8 mouse cellular contexts compared by ENCODE assay signal in genomic region chr15:99449751-99450280, GRCm38 (mm10). TPM values are rescaled to one million over a fixed set of nuclear protein-coding genes. Genes with fewer than 3 reads are reported as not detected.
DNase-seq lines count a peak whose midpoint lies in the region; ATAC-seq lines count a peak whose summit lies in the region.

No protein-coding gene starts in this region.

- no peak for ATAC-seq in lung, embryonic 15.5 days (ENCODE audit: borderline replicate concordance, extremely low read depth, low FRiP score, low TSS enrichment)
- ATAC-seq in heart, embryonic 14.5 days (ENCODE audit: insufficient number of reproducible peaks, insufficient read depth, low FRiP score, low read depth) = no peak
- peak; percentile 61 for ATAC-seq in megakaryocyte progenitor cell, adult 5-6 weeks (replicated peaks; ENCODE audit: poor library complexity)
- no peak for ATAC-seq in monocyte, adult 5-6 weeks (replicated peaks; ENCODE audit: insufficient number of reproducible peaks, low FRiP score, low TSS enrichment, poor library complexity, severe bottlenecking)

- peak; percentile 53 to 62 for DNase-seq in adrenal gland, postnatal 36 days
- DNase-seq in adrenal gland, postnatal 4 days (ENCODE audit: low spot score in 2 of 2) = no peak
- DNase-seq in lung, postnatal 4 days = no peak
- no peak for DNase-seq in layer of hippocampus, postnatal 14 days (ENCODE audit: low spot score in 2 of 2)

- peaks cover 54% of the 10 kb centered on the region for H3K4me1 ChIP-seq in lung, embryonic 15.5 days
- H3K4me1 ChIP-seq in heart, embryonic 14.5 days (ENCODE audit: control insufficient read depth in 2 of 2, insufficient read depth in 2 of 2, low read length in 2 of 2) = peaks cover 26 to 29% of the 10 kb centered on the region in 2 experiments

- H3K27ac ChIP-seq in lung, embryonic 15.5 days = peak overlapping the region; percentile 74
- H3K27ac ChIP-seq in heart, embryonic 14.5 days (replicated peaks in 1 of 2; ENCODE audit: control insufficient read depth in 1 of 2, insufficient read depth in 1 of 2, low read depth in 2 of 2, low read length in 2 of 2) = peak overlapping the region; percentile 78 to 87

- no peak overlapping the region for H3K9ac ChIP-seq in lung, embryonic 15.5 days
- H3K9ac ChIP-seq in heart, embryonic 14.5 days (ENCODE audit: low read length) = peak overlapping the region; percentile 50

- no peaks in the 10 kb centered on the region for H3K27me3 ChIP-seq in lung, embryonic 15.5 days
- H3K27me3 ChIP-seq in heart, embryonic 14.5 days (ENCODE audit: control insufficient read depth, insufficient read depth, low read length) = no peaks in the 10 kb centered on the region

- no peak overlapping the region for H3K4me3 ChIP-seq in lung, embryonic 15.5 days
- peak overlapping the region in 1 of 2 experiments; percentile 4; a peak in 1 of 4 replicates for H3K4me3 ChIP-seq in heart, embryonic 14.5 days (ENCODE audit: control insufficient read depth in 1 of 2, insufficient read depth in 1 of 2, low read depth in 1 of 2, low read length in 2 of 2)

- 46% methylated on average over 8 of the region's 8 CpGs for WGBS in lung, embryonic 15.5 days
- WGBS in heart, embryonic 14.5 days = 22% methylated on average over 8 of the region's 8 CpGs

- H3K9me3 ChIP-seq in lung, embryonic 15.5 days = no peaks in the 10 kb centered on the region
- no peaks in the 10 kb centered on the region for H3K9me3 ChIP-seq in heart, embryonic 14.5 days (ENCODE audit: control insufficient read depth, low read length)

- peaks cover 4% of the 10 kb centered on the region; the same call in 1 of the 2 replicates for H3K36me3 ChIP-seq in lung, embryonic 15.5 days
- H3K36me3 ChIP-seq in heart, embryonic 14.5 days (ENCODE audit: control insufficient read depth, insufficient read depth, low read length) = peaks cover 23% of the 10 kb centered on the region

- peak overlapping the region; percentile 3; the same call in 1 of the 2 replicates for H3K4me2 ChIP-seq in lung, embryonic 15.5 days
- peak overlapping the region; percentile 52 for H3K4me2 ChIP-seq in heart, embryonic 14.5 days (ENCODE audit: low read length)

RNA-seq across cellular contexts. Expression of gene Nckap5l, which starts 7.7 kb away (rescaled TPM):
- 10 to 100 TPM; 30.4 to 36.0 TPM for total RNA-seq in adrenal gland, postnatal 36 days (2021)
- total RNA-seq in adrenal gland, postnatal 4 days (2021) = 10 to 100 TPM; 35.7 to 44.5 TPM
- polyA plus RNA-seq in lung, embryonic 15.5 days (2015; fragmentation: Nextera tagmentation; extraction: Ambion mirVana) = 8.7 and 11.6 TPM in 2 replicates
- 7.5 and 9.2 TPM in 2 replicates for polyA plus RNA-seq in heart, embryonic 14.5 days (2014; fragmentation: Nextera tagmentation; extraction: Ambion mirVana)
- total RNA-seq in megakaryocyte progenitor cell, adult 5-6 weeks (2015) = 4.0 and 9.7 TPM in 2 replicates
- 0.17 and 2.2 TPM in 2 replicates for total RNA-seq in megakaryocyte progenitor cell, adult 5-6 weeks (2017)
- 1.2 to 3.4 TPM (median 1.2 TPM) in 3 replicates for total RNA-seq in monocyte, adult 5-6 weeks (2017)
- 10 to 100 TPM; 29.1 to 34.9 TPM for total RNA-seq in layer of hippocampus, postnatal 14 days (2021)

RNA-seq across cellular contexts. Expression of gene Bcdin3d, which starts 24.7 kb away (rescaled TPM):
- total RNA-seq in adrenal gland, postnatal 36 days (2021) = 1 to 10 TPM; 5.3 to 6.6 TPM
- total RNA-seq in adrenal gland, postnatal 4 days (2021) = 1 to 10 TPM; 7.8 TPM
- polyA plus RNA-seq in lung, embryonic 15.5 days (2015; fragmentation: Nextera tagmentation; extraction: Ambion mirVana) = 15.0 and 16.1 TPM in 2 replicates
- 11.8 and 12.5 TPM in 2 replicates for polyA plus RNA-seq in heart, embryonic 14.5 days (2014; fragmentation: Nextera tagmentation; extraction: Ambion mirVana)
- 3.9 and 5.6 TPM in 2 replicates for total RNA-seq in megakaryocyte progenitor cell, adult 5-6 weeks (2015)
- total RNA-seq in megakaryocyte progenitor cell, adult 5-6 weeks (2017) = 3.7 and 6.2 TPM in 2 replicates
- 6.8 to 12.5 TPM (median 7.3 TPM) in 3 replicates for total RNA-seq in monocyte, adult 5-6 weeks (2017)
- total RNA-seq in layer of hippocampus, postnatal 14 days (2021) = 1 to 10 TPM; 4.3 to 5.0 TPM

RNA-seq across cellular contexts. Expression of gene Tmbim6, which starts 57.1 kb away (rescaled TPM):
- total RNA-seq in adrenal gland, postnatal 36 days (2021) = 100 to 1,000 TPM; 506 to 839 TPM
- total RNA-seq in adrenal gland, postnatal 4 days (2021) = 100 to 1,000 TPM; 520 to 533 TPM
- polyA plus RNA-seq in lung, embryonic 15.5 days (2015; fragmentation: Nextera tagmentation; extraction: Ambion mirVana) = 382 and 427 TPM in 2 replicates
- polyA plus RNA-seq in heart, embryonic 14.5 days (2014; fragmentation: Nextera tagmentation; extraction: Ambion mirVana) = 235 and 239 TPM in 2 replicates
- total RNA-seq in megakaryocyte progenitor cell, adult 5-6 weeks (2015) = 381 and 438 TPM in 2 replicates
- 164 and 187 TPM in 2 replicates for total RNA-seq in megakaryocyte progenitor cell, adult 5-6 weeks (2017)
- 340 to 400 TPM (median 366 TPM) in 3 replicates for total RNA-seq in monocyte, adult 5-6 weeks (2017)
- total RNA-seq in layer of hippocampus, postnatal 14 days (2021) = 100 to 1,000 TPM; 357 to 369 TPM

Comparison
In these comparisons a context has a peak if more than half of its experiments do, and no peak if none do; other contexts are left out.
1. DNase-seq: peak in adrenal gland, postnatal 36 days (2 of 2); none in adrenal gland, postnatal 4 days (0 of 2), lung, postnatal 4 days (0 of 2) and layer of hippocampus, postnatal 14 days (0 of 2).